Mouse (Mus musculus): Measurements from ENCODE around the gene Irf8.

The Irf8 gene

GRCm38 (mm10) chr8:120751226-120752081, 15.3 kb downstream of the Irf8 start:
- no peak for DNase-seq (ENCODE audit: low spot score)

- peak; percentile 72 for DNase-seq (ENCODE audit: low spot score)
Measured at GRCm38 (mm10) chr8:120752082-120752452, 15.9 kb downstream of the Irf8 start.

GRCm38 (mm10) chr8:120753476-120753875, 17.3 kb downstream of the Irf8 start:
- DNase-seq (ENCODE audit: low spot score), result no peak

DNA sequence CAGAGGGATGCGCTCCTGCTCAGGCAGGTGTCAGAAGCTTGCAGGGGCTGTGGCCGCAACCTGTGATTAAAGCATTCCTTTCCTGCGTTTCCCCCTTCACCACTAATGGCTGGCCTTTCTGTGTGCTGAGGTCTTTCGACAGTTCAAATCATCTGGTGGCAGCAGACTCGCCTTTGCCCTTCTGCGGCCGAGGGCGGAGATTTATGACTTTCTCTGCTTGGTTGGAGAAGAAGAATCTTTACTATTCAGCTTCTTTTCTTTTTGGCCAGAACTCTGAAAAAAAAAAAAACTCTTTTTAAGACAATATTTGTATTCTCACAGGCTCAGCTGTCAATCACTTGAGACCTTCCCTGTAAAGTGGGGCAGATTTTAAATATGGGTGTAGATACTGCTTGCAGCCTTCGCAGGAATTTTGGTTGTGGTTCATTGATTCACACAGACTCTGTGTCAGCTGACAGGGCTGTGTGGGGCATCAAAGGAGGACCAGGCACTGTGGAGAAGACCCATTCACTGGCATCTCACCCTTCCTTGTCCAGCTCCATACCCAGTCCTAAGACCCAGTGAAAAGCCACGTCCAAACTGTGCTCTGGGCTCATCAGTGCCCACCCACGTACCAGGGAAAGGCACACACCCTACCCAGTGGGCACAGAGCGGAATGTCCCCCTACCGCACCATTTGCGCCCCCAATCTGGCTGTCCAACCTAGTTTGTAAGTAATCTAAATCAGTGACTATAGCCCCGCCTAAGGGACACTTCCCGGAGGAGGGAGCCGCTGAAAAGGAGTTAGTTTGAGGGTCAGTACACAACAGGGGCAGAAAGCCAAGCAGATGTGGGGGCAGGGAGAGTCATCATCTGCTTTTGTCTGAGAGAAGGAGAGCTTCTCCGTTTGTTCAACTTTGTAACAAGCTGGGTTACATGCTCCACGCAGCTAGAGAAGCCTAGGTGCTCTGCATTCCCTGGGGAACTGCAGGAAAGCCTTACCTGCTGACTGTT, 19.4 kb downstream of the Irf8 start:
- DNase-seq (ENCODE audit: low spot score), result no peak

- no peak for DNase-seq (ENCODE audit: low spot score)
Measured at GRCm38 (mm10) chr8:120758005-120758404, 21.8 kb downstream of the Irf8 start.

DNA sequence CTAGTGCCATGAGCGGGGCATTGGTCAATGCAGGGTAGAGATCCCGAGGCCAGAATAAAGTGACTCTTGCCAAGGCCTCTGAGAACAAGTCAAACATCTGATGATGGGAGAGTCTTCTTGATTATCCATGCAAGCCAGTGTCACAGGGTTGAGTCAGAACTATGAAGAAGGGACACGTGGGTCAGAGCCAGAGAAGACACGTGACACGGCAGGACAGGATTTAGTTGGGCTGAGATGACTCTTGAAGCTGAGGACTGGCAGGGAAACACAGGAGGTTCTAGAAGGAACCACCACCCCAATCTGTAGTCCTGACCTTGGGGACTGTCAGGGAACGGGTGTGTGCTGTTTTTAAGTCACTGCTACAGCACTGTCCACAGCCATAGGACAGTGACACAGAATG, 23.7 kb downstream of the Irf8 start:
- no peak for DNase-seq (ENCODE audit: low spot score)

DNA sequence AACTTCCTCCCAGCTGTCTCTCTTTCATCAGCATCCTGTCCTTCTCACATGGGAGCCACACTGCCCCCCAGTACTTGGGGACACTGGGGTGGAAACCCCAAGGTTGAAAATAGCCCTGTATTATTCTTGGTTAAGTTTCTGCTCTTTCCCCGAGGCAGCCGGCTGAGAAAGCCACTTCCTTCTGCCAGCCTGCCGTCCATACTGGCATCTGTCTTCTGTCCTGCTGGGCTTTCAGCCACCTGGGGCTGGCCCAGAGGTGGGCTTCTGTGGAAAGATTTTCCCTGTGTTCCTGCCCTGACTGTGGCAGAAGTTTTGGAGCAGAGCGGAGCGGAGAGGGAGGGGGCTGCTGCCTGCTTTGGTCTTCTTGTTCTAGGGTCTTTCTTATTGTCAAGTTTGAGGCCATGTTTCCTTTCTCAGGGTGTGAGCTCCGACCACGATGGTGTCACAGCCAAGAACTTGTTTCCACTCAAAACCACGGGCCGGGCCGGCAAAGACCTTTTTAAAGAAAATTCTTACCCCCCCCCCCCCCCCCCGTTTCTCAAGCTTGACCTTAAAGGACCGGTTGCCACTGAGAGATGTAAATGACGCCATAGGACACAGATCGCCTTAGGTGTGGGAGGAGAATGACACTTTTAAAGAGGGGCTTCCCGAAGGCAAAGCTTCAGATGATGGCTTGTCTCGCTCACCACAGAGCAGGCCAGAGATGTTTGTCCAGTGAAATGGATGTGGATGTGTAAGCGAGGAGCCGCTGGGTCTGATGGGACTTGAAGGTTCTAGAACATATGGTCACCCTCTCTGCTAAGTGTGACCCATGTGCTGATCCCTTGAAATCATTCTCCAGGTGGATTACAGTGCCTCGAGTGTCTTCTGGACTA, 24.4 kb downstream of the Irf8 start:
- no peak for DNase-seq (ENCODE audit: low spot score)

DNA sequence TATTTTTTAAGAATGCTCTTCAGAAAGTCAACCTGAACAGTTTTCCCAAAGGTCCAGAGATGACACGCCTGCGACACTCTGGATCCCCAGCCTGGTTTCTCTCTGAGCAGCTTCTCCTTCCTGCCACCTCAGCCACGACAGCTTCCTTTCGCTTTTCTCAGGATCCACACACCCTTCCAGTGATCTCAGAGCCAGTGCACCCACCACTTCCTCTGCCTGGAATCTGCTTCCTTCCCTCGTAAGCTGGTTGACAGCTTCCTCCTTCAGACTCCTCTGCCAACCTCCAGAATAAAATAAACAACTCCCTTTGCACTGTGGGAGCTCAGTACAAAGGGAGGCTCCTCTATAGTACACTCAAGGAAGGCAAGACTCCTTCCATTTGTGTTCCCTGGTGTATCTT, 27.1 kb downstream of the Irf8 start:
- no peak for DNase-seq (ENCODE audit: low spot score)

- no peak for DNase-seq (ENCODE audit: low spot score)
Measured at GRCm38 (mm10) chr8:120764638-120765037, 28.5 kb downstream of the Irf8 start.

GRCm38 (mm10) chr8:120766622-120767021, 30.5 kb downstream of the Irf8 start:
- DNase-seq (ENCODE audit: low spot score), result no peak

GRCm38 (mm10) chr8:120768454-120769218, 32.5 kb downstream of the Irf8 start:
- no peak for DNase-seq (ENCODE audit: low spot score)

- DNase-seq (ENCODE audit: low spot score), result no peak
Measured at GRCm38 (mm10) chr8:120777184-120777583, 41.0 kb downstream of the Irf8 start.

GRCm38 (mm10) chr8:120777732-120778131, 41.6 kb downstream of the Irf8 start:
- DNase-seq (ENCODE audit: low spot score), result no peak

GRCm38 (mm10) chr8:120779106-120779505, 42.9 kb downstream of the Irf8 start:
- DNase-seq (ENCODE audit: low spot score), result no peak

GRCm38 (mm10) chr8:120783781-120784180, 47.6 kb downstream of the Irf8 start:
- no peak for DNase-seq (ENCODE audit: low spot score)

DNA sequence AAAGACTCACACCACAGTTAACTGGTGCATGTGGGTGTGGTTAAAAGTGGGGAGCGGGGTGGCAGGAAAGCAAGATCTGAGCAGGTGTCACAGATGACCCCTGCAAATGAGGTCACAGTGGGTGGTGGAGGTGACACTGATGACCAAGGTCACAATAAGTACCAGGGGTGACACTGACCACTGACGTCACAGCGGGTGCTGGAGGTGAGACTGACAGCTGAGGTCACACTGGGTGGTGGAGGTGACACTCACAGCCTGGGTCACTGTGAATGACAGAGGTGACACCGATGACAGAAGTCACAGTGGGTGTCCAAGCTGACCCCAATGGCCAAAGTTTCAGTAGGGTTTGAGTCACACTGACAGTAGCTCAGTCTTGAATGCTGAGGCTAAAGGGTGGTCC, 50.6 kb downstream of the Irf8 start:
- no peak for DNase-seq (ENCODE audit: low spot score)

DNA sequence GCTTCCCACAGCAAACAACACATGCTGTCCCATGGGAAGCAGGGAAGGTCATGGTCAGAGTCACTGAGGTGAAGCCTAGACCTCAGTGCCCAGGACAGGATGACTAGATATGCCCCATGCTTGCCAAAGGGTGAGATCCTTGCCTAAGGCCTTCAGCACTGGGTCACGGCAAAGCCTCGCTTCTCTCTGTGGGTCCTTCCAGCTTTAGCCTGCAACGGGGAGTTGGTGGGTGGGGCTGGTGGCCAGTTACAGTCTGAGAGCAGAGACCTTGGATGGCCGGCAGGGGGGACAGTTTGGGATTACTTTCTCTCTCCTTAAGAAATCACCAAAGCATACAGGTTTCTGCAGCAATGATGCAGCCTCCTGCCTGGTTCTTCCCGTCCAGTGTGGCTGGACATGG, 51.5 kb downstream of the Irf8 start:
- DNase-seq (ENCODE audit: low spot score), result no peak

GRCm38 (mm10) chr8:120792710-120793109, 56.6 kb downstream of the Irf8 start:
- no peak for DNase-seq (ENCODE audit: low spot score)

DNA sequence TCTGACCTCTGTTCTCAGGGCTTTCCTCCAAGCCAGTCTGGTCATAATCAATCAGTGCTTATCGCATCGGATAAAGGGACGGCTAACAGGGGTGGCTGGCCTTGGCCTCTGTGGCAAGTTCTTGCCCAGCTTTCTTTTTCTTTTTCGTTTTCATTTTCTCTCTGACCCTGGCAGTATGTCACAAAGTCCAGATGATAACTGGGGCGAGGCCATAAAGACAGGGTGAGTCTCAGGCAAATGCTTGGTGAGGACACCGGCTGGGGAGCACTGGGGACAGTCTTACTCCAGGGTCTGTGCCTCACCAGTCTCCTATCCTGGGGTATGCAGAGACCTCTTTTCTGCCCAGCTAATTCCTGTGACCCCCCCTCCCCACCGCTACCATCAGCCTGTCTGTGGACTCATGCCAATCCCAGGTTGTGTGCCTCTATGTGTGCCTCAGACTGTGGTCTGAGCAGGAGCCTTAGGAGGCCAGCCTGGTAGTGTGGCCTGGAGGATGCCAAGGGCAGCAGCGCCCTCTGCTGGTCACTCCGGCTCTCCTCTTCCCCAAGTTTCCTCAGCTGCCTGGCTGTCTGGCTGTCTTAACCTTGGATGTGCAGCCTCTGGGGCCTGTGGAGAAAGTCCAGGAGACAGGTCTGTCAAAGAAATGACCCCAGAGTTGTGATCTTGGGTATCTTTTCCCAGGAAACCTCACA, 59.9 kb downstream of the Irf8 start:
- DNase-seq (ENCODE audit: low spot score), result peak; percentile 68

DNA sequence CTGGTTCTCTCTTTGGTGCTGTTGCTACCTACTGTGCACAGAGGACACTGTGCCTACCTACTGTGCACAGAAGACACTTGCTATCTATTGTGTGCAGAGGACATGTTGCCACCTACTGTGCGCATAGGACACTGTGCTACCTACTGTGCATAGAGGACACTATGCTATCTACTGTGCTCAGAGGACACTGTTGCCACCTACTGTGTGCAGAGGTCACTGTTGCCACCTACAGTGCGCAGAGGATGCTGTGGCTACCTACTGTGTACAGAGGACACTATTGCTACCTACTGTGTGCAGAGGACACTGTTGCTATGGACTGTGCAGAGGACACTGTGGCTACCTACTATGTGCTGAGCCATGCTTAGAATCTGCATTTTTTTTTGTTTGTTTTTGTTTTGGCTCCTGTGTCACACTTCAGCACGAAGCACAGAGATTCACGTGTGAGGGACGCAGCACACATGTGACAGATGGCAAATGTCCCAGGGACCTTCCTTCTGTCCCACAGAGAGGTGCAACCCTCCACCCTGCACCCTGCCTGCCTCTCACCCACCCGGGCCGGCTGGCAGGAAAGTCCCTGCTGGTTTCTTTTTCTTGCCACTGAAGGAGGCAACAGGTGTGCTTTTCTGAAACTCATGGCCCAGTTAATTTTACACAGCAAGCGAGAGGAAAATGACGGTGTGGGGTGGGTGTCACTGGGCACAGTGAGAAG, 61.0 kb downstream of the Irf8 start:
- DNase-seq (ENCODE audit: low spot score), result no peak

Data from yolk sac, embryonic 10.5 days (tissue).